Mouse (Mus musculus) CH12.LX (cell line): ENCODE measurements around the gene Rom1. TPM values are rescaled to one million over a fixed set of nuclear protein-coding genes. Genes with fewer than 3 reads are reported as not detected.

ENCODE experiments used
- DNase-seq: peaks from one replicate; pipeline ENCODE4 v3.0.0-alpha.2; 2013; ENCODE audit errors: extremely low read depth
- H3K27ac ChIP-seq: 2 replicates; pipeline ENCODE4 v1.5.1; 2012; ENCODE audit warnings: low read depth, mild to moderate bottlenecking, control low read depth, moderate library complexity; ENCODE audit not compliant: insufficient read depth
- H3K27me3 ChIP-seq: replicated peaks from 2 replicates; pipeline ENCODE3; 2012; ENCODE audit warnings: inconsistent platforms
- H3K36me3 ChIP-seq, 2 experiments: replicated peaks in 1 of 2; 2 replicates each; pipeline versions ENCODE3 to v1.6.1; 2012; ENCODE audit warnings: inconsistent platforms in 1 of 2, low read length in 1 of 2, mild to moderate bottlenecking in 1 of 2, mixed read lengths in 1 of 2, moderate library complexity in 1 of 2; ENCODE audit not compliant: control insufficient read depth in 1 of 2, insufficient read depth in 1 of 2
- H3K4me1 ChIP-seq, 2 experiments: 2 replicates each; pipeline ENCODE4 v1.6.1; 2012; ENCODE audit warnings: inconsistent platforms in 1 of 2, moderate library complexity in 1 of 2; ENCODE audit not compliant: insufficient read depth in 2 of 2, control insufficient read depth in 1 of 2
- H3K4me2 ChIP-seq: 2 replicates; pipeline ENCODE4 v1.6.1; 2012; ENCODE audit warnings: low read depth, mild to moderate bottlenecking, control low read depth; ENCODE audit not compliant: poor library complexity, insufficient read depth, severe bottlenecking
- H3K4me3 ChIP-seq, 3 experiments: fragments of 150-350 bp in 1 of 3; sonication (generic) in 1 of 3; replicated peaks in 1 of 3; 2 replicates each; pipeline versions ENCODE3 to v1.5.1; 2011 to 2012; ENCODE audit warnings: low read depth in 2 of 3, low read length in 2 of 3, mild to moderate bottlenecking in 2 of 3, moderate library complexity in 2 of 3, control low read depth in 1 of 3, improper control_type of control experiment in 1 of 3, inconsistent platforms in 1 of 3, mixed read lengths in 1 of 3; ENCODE audit not compliant: poor library complexity in 1 of 3
- H3K79me2 ChIP-seq: replicated peaks from 2 replicates; pipeline ENCODE4 v1.6.1; 2012; ENCODE audit warnings: mild to moderate bottlenecking, moderate library complexity; ENCODE audit not compliant: control insufficient read depth, poor library complexity, insufficient read depth, severe bottlenecking; ENCODE audit errors: extremely low read depth
- H3K9ac ChIP-seq: 2 replicates; pipeline ENCODE4 v1.6.1; 2012; ENCODE audit warnings: low read depth, mild to moderate bottlenecking, control low read depth, moderate library complexity; ENCODE audit not compliant: insufficient read depth
- H3K9me3 ChIP-seq: replicated peaks from 2 replicates; pipeline ENCODE3; 2012; ENCODE audit warnings: low read length, inconsistent platforms, mixed read lengths
- BHLHE40 ChIP-seq: IDR thresholded peaks from 2 replicates; pipeline ENCODE4 v1.6.1; 2011; ENCODE audit warnings: mild to moderate bottlenecking, low read depth, low read length, improper control_type of control experiment
- CHD2 ChIP-seq: IDR thresholded peaks from 2 replicates; pipeline ENCODE4 v1.6.1; 2011; ENCODE audit warnings: low read length, improper control_type of control experiment
- CTCF ChIP-seq, 2 experiments: IDR thresholded peaks in 1 of 2; conservative IDR thresholded peaks in 1 of 2; 2 replicates each; pipeline ENCODE4 v1.5.1; 2011 to 2012; ENCODE audit warnings: low read depth in 2 of 2, low read length in 2 of 2, improper control_type of control experiment in 1 of 2, inconsistent platforms in 1 of 2, mild to moderate bottlenecking in 1 of 2, moderate library complexity in 1 of 2
- ETS1 ChIP-seq: conservative IDR thresholded peaks from 2 replicates; pipeline ENCODE4 v1.6.1; 2012; ENCODE audit warnings: low read depth, mild to moderate bottlenecking, inconsistent platforms, low read length, improper control_type of control experiment, moderate library complexity
- GABPA ChIP-seq: IDR thresholded peaks from 2 replicates; pipeline ENCODE4 v1.6.1; 2012; ENCODE audit warnings: low read depth, low read length, improper control_type of control experiment, inconsistent platforms; ENCODE audit not compliant: insufficient replicate concordance
- HCFC1 ChIP-seq: IDR thresholded peaks from 2 replicates; pipeline ENCODE4 v1.6.1; 2012; ENCODE audit warnings: low read depth, mild to moderate bottlenecking, inconsistent platforms, low read length, improper control_type of control experiment
- MAFK ChIP-seq: IDR thresholded peaks from 2 replicates; pipeline ENCODE4 v1.6.1; 2011; ENCODE audit warnings: low read length, improper control_type of control experiment; ENCODE audit not compliant: insufficient replicate concordance
- MAX ChIP-seq: IDR thresholded peaks from 2 replicates; pipeline ENCODE4 v1.6.1; 2011; ENCODE audit warnings: low read length, improper control_type of control experiment
- MAZ ChIP-seq: IDR thresholded peaks from 2 replicates; pipeline ENCODE4 v1.6.1; 2012; ENCODE audit warnings: low read depth, mild to moderate bottlenecking, inconsistent platforms, low read length, improper control_type of control experiment, moderate library complexity
- MXI1 ChIP-seq: IDR thresholded peaks from 2 replicates; pipeline ENCODE4 v1.6.1; 2011; ENCODE audit warnings: mild to moderate bottlenecking, low read depth, low read length, improper control_type of control experiment
- RAD21 ChIP-seq: IDR thresholded peaks from 2 replicates; pipeline ENCODE4 v1.6.1; 2011; ENCODE audit warnings: low read depth, mild to moderate bottlenecking, low read length, improper control_type of control experiment, moderate library complexity
- SIN3A ChIP-seq: IDR thresholded peaks from 2 replicates; pipeline ENCODE4 v1.6.1; 2012; ENCODE audit warnings: low read length, improper control_type of control experiment, inconsistent platforms
- TBP ChIP-seq: conservative IDR thresholded peaks from 2 replicates; pipeline ENCODE4 v1.6.1; 2011; ENCODE audit warnings: low read depth, low read length, improper control_type of control experiment
- USF1 ChIP-seq: IDR thresholded peaks from 2 replicates; pipeline ENCODE4 v1.6.1; 2014; ENCODE audit warnings: low read depth, mild to moderate bottlenecking, inconsistent platforms, low read length, improper control_type of control experiment
- USF2 ChIP-seq: conservative IDR thresholded peaks from 2 replicates; pipeline ENCODE4 v1.6.1; 2011; ENCODE audit warnings: low read depth, low read length, improper control_type of control experiment
- ZMIZ1 ChIP-seq: IDR thresholded peaks from 2 replicates; pipeline ENCODE4 v1.6.1; 2012; ENCODE audit warnings: low read depth, mild to moderate bottlenecking, inconsistent platforms, low read length, improper control_type of control experiment
- dilution Hi-C: fragments of 300-500 bp; cut with MboI; formaldehyde crosslinking; loops from 2 replicates; pipeline ENCODE4 v1.14.3; 2020; ENCODE audit warnings: low sequenced_read_pairs; ENCODE audit not compliant: extremely low pct_unique_long_range_greater_than_20kb, extremely low pct_ligation_motif_present
- in situ Hi-C: fragments of 300-500 bp; cut with MboI; formaldehyde crosslinking; loops from 3 replicates; pipeline ENCODE4 v1.14.3; 2019; ENCODE audit warnings: low sequenced_read_pairs, low pct_ligation_motif_present, low pct_unique_long_range_greater_than_20kb, mixed read lengths
- polyA plus RNA-seq: library from polyadenylated mRNA; unstranded; fragments of >175 nt; gene quantifications from 2 replicates; pipeline ENCODE4 v1.2.1, GENCODE M21; 2012; ENCODE audit warnings: low read depth; ENCODE audit not compliant: insufficient read length
- total RNA-seq, 2 experiments: library from RNA; depleted of rRNA; stranded (reverse); fragments of 300-350 nt in 1 of 2; fragments of >200 nt in 1 of 2; gene quantifications; 2 replicates each; pipeline ENCODE4 v1.2.3; 2012 to 2014

Rom1 gene
- total and polyA plus RNA-seq, 3 experiments, result 4.2 to 5.6 (median 4.8) TPM

DNA sequence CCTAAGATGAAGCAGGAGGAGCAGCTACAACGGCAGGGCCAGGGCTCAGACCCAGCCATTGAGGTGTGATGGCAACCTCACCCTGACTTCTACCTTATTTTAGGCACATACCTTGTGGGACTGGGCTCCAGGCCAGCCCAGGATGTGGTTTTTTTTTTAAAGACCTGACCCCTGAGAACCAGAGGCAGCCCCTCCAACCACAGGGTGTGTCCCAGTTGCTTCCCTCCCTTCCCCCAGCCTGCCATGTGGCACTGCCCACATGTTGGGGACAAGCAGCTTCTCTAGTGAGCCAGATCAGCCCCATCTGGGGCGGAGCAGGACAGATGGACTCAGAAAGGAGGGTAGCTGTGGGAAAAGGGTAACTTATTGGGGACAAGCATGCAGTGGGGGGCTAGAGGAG, 2.4 kb downstream of the Rom1 start:
- H3K4me1 ChIP-seq, result peaks cover 12 to 43% of the 10 kb centered on the region in 2 experiments; a peak in 3 of 4 replicates
- H3K4me2 ChIP-seq, result no peak overlapping the region
- dilution Hi-C loops, result no loop called here
- H3K9me3 ChIP-seq, result no peaks in the 10 kb centered on the region
- H3K79me2 ChIP-seq, result peaks cover 12% of the 10 kb centered on the region
- no peak overlapping the region for H3K9ac ChIP-seq
- H3K27me3 ChIP-seq, result no peaks in the 10 kb centered on the region
- H3K4me3 ChIP-seq, result no peak overlapping the region
- TF ChIP-seq ZMIZ1 (no peak), MXI1 (no peak), BHLHE40 (no peak), GABPA (no peak), MAFK (no peak)
- DNase-seq, result no peak
- H3K27ac ChIP-seq, result no peak overlapping the region
- in situ Hi-C loops, result no loop called here
- peaks cover 29 to 67% of the 10 kb centered on the region in 2 experiments for H3K36me3 ChIP-seq

DNA sequence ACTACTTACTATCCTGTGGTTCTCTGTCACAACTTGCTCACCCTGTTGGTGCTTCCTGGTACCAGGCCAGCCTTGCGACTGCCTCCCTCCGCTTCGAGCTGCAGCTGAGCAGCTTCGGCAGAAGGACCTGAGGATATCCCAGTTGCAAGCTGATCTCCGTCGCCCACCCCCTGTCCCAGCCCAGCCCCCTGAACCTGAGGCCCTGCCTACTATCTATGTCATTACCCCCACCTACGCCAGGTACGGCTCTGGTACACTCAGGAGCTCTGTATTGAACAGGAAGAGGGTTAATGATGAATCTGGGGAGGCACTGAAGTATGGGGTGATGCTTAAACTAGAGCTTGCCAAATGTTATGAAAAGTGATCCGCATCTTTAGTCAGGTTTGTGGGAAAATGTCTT, 7.4 kb downstream of the Rom1 start:
- dilution Hi-C loops, result no loop called here
- no peak for TF ChIP-seq RAD21
- no peak for TF ChIP-seq CHD2
- no peak for TF ChIP-seq MAX
- TF ChIP-seq MAZ, result no peak
- no peak for TF ChIP-seq TBP
- TF ChIP-seq, all 38 proteins: peak for 0
- H3K4me2 ChIP-seq, result peak overlapping the region; percentile 74
- H3K36me3 ChIP-seq, result peaks cover 22 to 40% of the 10 kb centered on the region in 2 experiments
- H3K79me2 ChIP-seq, result peaks cover 19% of the 10 kb centered on the region
- in situ Hi-C loops, result no loop called here
- H3K27ac ChIP-seq, result 0 out of 2 replicates have a peak overlapping the region, but pooled peaks have one; percentile 9
- H3K4me3 ChIP-seq, result peak overlapping the region; percentile 29 to 95 (median 81)
- peak; percentile 17 for DNase-seq
- H3K9ac ChIP-seq, result peak overlapping the region; percentile 96; the same call in 1 of the 2 replicates
- H3K9me3 ChIP-seq, result no peaks in the 10 kb centered on the region
- H3K4me1 ChIP-seq, result peaks cover 0 to 21% of the 10 kb centered on the region in 2 experiments; a peak in 2 of 4 replicates
- H3K27me3 ChIP-seq, result no peaks in the 10 kb centered on the region

DNA sequence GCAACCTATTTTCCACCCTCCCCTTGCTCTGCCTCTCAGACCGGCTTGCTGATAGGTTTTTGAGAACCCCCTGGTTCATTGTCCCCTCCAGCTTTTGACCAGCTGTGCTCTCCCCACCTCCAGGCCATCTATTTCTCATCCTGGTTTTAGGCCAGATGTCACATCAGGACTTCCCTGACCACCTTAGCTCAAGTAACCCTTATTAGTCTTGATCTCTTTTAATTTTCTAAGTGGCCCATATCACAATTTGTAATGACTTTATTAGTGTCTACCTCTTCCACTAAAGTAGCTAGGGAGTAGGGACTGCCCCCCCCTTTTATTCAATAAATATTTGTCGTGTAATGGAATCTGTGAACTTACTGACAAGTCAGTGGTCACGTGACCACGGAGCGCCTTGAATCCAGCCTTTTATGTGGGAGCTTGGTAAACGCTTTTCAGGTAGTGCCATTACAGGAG, 8.3 kb downstream of the Rom1 start:
- peak overlapping the region; percentile 96 for H3K9ac ChIP-seq
- dilution Hi-C loops (no loop called here), in situ Hi-C loops (no loop called here)
- H3K79me2 ChIP-seq, result peaks cover 19% of the 10 kb centered on the region
- peaks cover 21 to 39% of the 10 kb centered on the region in 2 experiments for H3K36me3 ChIP-seq
- TF ChIP-seq SIN3A (peak; percentile 69), MAFK (no peak), MAX (peak; percentile 69), CTCF (conservative IDR thresholded peaks at IDR 0.05 in 1 of 2, IDR thresholded peaks at IDR 0.05 in 1 of 2; ENCODE audit: low read depth in 2 of 2, low read length in 2 of 2) (no peak), BHLHE40 (peak; percentile 90), USF1 (peak; percentile 92), MAZ (no peak), HCFC1 (no peak; the same call in 1 of the 2 replicates), USF2 (peak; percentile 94), ETS1 (no peak)
- no peaks in the 10 kb centered on the region for H3K9me3 ChIP-seq
- peak overlapping the region; percentile 81 to 95 (median 94) for H3K4me3 ChIP-seq
- peak; percentile 69 for DNase-seq
- H3K27ac ChIP-seq, result peak overlapping the region; percentile 96
- H3K4me1 ChIP-seq, result peaks cover 0 to 18% of the 10 kb centered on the region in 2 experiments; a peak in 2 of 4 replicates
- H3K4me2 ChIP-seq, result peak overlapping the region; percentile 74
- no peaks in the 10 kb centered on the region for H3K27me3 ChIP-seq
